Mouse (Mus musculus): Measurements from ENCODE around the gene BC005624.
"Not testable (repeated sequence)": the region's sequence is repeated elsewhere in the genome, so short reads cannot be mapped to it uniquely, and the experiment has no call there.

The BC005624 gene

DNA sequence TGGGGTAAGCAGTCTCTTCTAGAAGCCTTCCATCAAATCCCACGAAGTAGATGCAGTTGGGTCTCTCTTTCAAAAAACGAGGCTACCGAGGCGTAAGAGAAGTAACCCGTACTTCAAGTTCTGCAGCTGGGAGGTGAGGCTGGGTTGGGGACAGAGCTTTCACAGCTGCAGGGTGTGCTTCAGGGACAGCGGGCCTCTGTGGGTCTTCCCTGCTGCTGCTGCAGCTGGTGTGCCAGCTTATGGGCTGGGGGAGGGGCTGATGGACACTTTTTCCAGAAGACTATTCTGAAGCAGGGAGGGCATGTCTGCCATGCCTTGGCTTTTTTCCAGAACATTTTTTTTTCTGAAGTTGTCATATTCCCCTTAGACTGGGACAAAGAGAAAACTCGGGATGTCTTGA, 1.0 kb upstream of the BC005624 start:
- DNase-seq (ENCODE audit: low read depth, low spot score), result no peak

DNA sequence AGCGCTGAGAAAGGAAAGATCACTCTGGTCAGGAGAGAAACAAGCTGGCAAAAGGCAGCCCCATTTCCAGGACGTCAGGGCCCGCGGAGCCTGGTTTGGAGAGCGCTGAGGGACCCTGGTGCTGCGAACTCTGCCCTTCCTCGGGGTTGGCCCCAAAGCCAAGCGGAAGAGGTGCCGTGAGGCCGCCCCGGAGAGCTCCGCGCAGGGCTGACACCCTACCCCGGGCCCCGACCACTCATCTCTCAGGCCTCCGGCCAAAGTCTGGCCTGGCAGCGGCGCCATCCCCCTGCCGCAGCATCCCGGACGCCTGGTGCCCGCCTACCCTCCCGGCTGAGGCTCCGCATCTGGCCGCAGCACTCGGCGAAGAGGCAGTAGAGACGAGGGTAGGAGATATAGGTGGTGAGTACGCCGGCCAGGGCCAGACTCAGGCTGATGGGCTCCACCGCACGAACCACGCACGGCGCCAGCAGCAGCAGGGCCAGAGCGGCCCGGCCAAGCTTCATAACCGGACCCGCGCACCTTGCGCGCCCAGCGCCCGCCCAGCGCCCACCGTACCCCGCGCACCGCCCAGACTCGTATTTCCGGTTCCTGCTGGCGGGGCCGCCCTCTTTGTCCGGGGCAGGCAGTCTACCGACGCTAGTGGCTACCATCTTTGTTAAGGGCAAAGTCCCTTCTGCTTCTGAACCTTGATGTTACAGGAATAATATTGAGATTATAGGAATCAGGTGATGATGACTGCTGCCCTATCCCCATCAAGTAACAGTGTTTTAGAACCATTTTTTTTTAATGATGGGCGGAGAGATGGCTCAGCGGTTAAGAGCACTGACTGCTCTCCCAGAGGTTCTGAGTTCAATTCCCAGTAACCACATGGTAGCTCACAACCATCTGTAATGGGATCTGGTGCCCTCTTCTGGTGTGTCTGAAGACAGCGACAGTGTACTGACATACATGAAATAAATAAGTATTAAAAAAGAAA, 14.4 kb downstream of the BC005624 start, which contains the start of gene Tor1a:
Gene Tor1a (minus strand): TSS at position 582 of the 976 bp plus-strand sequence.
- DNase-seq (ENCODE audit: low read depth, low spot score), result peak; percentile 80

DNA sequence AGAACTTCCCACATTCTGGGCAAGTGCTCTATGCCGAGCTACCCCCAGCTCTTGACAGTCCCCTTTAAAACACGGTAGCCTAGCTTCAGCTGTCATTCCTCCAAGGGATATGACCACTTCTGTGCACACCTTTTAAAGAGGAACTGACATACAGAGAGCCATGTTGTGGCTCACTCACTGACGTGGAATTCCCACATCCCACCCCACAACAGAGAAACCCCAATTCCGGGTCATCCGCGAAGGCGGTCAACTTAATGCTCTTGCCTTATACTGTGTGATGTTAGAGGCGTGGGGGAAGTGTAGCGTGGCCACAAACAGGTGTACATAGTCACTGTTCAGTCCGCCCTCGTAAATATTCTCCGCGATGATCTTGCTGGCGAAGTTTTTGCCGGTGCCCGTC, 15.2 kb downstream of the BC005624 start:
- no peak for DNase-seq (ENCODE audit: low read depth, low spot score)

DNA sequence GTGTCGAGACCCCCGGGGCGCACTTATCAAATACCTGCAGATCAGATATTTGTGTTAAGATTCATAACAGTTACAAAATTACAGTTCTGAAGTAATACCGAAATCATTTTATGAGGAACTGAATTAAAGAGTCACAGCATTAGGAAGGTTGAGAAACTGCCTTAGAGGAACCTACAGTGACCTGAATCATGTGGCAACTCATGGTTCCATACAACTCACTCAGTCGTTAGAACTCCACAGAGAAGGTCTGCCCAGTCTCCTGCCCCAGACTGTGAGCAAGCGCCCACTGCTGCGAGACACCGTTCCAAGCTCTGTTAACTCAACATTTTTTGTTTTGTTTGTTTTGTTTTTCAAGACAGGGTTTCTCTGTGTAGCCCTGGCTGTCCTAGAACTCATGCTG, 16.4 kb downstream of the BC005624 start:
- no peak for DNase-seq (ENCODE audit: low read depth, low spot score)

DNA sequence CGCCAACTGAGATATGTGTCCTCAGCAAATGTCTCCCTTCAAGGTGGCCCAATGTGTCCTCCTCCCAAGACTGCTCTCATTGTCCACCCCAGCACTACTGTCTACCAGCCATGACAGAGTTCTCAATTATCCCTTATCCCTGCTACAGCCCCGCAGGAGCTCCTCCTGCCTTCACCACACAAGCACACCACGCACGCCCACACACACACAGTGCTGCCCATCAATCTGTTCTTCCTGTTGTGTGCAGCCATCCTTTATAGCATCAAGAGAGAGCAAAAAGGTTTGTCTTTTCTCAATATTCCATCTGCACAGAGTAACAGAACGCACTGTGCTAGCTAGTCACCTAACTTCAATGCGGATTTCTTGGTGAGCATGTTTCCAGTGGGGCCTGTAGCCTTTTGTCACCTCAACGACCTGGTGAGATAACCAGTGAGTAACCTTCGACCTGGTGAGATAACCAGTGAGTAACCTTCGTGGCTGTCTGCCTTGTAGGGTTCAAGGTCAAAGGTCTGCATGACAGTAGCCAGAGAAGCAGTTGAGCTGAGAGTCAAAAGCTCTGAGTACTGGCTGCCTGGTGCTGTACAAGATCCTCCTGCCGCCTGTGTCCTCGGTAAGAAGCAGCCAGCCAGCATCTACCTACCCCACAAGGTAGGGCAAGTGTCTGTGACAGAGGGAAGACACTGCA, 19.3 kb downstream of the BC005624 start:
- DNase-seq (ENCODE audit: low read depth, low spot score), result peak; percentile 48

DNA sequence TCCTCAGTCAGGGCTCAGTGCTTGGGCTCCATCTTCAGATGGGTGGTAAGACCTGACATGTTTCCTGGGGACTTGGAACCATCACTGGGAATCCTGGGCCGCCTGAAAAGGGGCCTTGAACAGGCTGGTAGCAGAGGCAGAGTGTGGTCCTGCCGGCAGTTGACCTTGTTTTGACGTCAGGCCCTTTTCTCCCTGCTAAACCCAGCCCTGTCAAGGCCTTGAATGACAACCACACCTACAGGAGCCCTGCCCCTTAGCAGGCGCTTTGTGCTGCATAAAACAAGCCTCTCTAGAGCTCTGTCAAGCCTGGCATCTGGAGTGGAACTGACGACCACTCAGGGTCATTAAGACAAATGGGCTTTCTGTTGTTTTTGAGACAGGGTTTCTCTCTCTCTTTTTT, 22.1 kb downstream of the BC005624 start:
- no peak for DNase-seq (ENCODE audit: low read depth, low spot score)

DNA sequence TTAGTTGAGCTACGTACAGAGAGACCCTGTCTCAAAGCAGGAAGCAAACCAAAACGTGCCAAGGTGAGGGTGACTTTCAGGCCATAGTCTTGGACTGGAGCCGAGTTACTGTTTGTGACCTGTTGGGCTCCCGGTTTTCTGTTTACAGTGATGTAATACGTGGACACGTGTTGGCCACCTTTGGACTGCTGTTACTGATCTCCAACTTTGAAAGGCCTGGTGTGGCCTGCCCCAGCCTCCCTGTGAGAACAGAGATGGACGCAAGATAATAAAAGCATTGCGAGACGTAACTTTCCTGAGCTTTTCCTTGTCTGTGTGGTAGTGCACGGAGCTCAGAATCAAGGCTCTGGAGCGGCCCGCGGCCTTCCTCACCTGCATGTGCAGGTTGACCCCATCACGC, 23.3 kb downstream of the BC005624 start:
- DNase-seq (ENCODE audit: low read depth, low spot score), result no peak

DNA sequence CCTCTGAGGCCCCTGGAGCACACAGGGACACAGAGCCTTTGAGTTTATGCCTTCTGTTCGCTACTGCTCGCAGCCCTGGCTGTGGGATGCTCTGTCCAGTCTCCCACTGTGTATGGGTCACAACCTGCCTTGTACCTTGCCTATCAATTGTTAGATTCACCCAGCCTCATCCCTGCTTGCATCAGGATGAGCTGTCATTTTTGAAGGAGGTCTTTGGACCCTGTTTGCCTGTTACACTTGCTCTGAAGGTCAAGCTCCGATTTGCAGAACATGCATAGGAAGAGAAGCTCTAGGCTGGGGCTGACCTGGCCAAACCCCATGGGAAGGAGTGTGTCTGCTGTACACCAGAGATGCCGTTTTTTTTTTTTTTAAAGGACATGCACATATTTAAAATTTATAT, 24.5 kb downstream of the BC005624 start:
- no peak for DNase-seq (ENCODE audit: low read depth, low spot score)

DNA sequence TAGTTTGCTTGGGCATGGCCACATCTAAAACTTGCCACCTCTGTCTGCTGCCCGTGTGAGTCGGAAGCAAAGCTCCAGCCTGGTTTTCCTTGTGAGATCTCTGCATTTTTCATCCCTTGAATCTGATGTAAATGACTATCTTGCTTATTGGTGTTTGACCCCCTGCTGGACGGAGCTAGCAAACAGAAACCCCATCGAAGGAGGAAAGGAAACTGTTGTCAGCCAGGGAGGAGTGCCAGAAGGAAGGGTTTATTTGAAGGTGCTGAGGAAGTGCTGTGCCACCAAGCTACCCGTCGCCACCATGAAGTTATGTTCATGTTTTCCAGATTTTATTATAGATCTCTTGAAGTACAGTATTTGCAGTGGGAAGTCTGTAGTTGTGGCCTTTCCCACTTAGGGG, 27.2 kb downstream of the BC005624 start:
- DNase-seq (ENCODE audit: low read depth, low spot score), result no peak

DNA sequence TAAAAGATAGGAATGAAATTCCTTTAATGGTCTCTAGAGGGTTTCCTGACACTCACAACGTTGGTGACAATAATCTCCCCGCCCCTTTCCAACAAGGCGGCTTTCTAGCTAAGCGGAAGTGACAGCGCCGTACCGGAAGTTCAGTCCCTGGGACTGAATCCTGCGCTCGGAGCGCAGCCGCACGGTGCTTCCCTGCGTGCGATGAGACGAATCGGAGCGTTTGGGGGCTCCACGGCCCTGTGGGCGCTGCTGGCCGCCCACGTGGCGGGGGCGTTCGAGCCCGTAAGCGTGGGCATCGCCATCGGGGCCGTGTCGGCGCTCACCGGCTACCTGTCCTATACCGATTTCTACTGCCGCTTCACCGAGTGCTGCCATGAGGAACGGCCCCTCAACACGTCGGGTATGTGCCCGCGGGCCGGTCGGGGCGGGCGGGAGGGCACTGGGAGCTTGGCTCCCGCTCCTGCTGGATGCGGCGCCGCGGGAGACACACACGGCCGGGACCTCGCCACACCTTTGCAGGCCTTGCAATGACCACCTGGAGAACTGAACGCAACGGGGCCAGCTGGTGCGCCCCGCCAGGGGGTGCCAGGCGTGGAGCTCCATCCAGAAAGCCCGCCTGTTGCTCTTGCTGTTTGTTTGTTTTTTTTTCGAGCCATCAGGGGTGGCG, 29.0 kb downstream of the BC005624 start, which contains the start of gene Tor1b:
Gene Tor1b (plus strand): TSS at position 136 of the 667 bp plus-strand sequence.
- peak; percentile 91 for DNase-seq (ENCODE audit: low read depth, low spot score)

DNA sequence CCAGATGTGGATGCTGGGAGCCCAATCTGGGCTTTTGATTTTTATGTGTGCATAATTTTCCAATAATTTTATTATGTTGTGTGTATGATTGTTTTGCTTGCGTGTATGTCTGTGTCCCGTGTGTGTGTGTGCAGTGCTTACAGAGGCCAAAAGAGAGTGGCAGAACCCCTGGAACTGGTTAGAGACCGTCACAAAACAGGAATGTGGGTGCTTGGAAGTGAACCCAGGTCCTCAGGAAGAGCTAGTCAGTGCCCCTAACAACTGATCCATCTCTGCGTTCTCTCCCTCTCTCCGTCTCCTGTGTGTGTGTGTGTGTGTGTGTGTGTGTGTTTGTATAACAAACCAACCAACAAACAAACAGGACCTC, 29.6 kb downstream of the BC005624 start:
- no peak for DNase-seq (ENCODE audit: low read depth, low spot score)

DNA sequence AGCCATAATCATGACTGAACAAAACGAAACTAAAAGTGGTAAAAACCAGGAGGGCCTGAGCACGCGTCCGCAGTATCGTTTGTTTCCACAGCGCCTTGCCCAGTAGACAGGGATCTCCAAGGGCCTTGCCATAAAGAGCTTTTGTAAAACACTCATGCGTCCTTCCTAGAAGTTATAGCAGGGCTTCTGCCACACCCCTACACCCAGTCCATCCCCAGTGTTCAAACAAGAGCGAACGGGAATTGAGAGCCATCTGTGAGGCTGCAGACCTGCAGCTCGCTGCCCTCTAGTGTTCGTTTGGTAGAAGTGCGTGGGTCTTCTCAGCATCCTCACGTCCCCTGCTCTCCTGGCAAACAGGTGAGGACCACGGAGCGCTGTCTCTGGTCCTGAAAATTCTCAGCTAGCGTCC, 39.4 kb downstream of the BC005624 start:
- DNase-seq (ENCODE audit: low read depth, low spot score), result no peak

DNA sequence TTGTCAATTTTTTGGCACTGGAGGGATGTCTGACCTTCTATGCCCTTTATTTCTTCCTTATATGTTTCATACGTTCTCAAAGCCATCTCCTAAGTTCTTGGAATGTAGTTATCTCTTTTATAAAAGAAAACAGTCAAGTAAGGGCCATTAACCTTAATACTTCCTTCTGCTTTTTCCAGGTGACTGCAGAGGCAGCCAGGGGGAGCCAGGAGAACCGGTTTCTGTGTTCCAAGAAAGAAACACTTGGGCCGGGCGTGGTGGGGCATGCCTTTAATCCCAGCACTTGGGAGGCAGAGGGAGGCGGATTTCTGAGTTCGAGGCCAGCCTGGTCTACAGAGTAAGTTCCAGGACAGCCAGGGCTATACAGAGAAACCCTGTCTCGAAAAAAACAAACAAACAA, 39.9 kb downstream of the BC005624 start:
- DNase-seq (ENCODE audit: low read depth, low spot score), result not testable (repeated sequence)

DNA sequence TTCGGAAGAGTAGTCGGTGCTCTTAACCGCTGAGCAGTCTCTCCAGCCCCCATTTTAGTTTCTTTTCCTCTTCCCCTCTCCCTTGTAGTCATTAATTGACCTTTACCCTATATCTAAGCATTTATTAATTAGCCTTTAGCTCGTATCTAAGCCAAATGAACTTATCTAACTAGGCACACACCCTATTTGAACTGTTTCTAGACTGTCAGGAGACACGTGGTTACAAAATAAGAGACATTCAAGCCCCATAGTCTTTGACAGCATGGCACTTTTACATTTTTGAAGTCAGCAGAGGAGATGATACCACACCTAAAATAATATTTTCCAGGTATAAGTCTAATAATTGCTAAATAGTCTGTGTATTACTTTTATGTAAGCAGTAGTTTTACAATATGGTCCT, 40.4 kb downstream of the BC005624 start:
- no peak for DNase-seq (ENCODE audit: low read depth, low spot score)

DNA sequence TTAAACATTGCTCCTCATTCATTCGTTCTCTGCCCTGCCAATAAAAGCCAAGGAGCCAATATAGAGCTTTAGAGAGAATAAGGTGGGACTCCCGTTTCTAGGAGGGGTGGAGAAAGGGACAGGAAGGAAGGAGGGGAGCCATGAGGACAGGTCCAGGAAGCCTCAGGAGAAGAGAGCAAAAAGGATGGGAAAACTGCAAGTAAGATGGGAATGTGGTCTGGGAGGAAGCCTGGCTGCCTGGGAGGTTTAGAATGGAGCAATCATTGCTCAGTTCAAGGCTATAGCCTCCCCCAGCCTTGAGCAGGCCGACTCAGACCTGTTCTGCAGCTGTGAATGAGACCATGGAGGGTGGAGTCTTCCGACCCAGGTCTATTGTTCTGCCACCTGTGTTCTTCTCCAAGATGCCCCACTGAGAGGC, 43.4 kb downstream of the BC005624 start:
- no peak for DNase-seq (ENCODE audit: low read depth, low spot score)

DNA sequence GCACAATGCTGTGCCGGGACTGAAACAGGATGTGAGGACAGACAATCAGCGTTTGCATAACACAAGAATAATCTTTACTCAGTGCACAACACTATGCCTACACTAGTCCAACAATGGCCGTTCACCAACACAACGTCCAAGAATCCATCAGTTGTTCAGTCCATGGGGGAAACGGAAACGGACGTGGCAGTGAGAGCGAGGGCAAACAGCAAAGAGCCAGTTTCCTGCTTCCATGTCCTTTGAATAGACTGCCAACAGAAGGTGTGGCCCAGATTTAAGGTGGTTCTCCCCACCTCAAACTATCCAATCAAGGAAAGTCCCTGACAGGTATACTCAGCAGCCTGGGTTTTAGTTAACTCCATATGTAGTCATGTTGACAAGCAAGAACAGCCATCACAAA, 44.3 kb downstream of the BC005624 start:
- DNase-seq (ENCODE audit: low read depth, low spot score), result no peak

DNA sequence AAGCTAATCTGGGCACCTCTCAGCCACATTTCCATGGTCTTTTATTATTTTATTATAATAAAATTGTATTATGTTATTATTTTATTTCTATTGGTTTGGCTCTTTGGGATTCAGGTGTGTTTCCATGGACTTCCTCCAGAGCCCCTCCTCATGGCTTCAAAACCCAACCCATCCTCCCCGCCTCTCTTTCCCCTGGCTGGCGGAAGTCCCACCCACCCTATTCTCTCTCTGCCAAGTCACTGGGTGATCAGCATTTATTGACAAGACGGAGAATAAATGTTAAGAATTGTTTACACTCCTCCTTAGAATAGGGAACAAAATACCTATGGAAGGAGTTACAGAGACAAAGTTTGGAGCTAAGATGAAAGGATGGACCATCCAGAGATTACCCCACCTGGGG, 45.2 kb downstream of the BC005624 start:
- no peak for DNase-seq (ENCODE audit: low read depth, low spot score)

DNA sequence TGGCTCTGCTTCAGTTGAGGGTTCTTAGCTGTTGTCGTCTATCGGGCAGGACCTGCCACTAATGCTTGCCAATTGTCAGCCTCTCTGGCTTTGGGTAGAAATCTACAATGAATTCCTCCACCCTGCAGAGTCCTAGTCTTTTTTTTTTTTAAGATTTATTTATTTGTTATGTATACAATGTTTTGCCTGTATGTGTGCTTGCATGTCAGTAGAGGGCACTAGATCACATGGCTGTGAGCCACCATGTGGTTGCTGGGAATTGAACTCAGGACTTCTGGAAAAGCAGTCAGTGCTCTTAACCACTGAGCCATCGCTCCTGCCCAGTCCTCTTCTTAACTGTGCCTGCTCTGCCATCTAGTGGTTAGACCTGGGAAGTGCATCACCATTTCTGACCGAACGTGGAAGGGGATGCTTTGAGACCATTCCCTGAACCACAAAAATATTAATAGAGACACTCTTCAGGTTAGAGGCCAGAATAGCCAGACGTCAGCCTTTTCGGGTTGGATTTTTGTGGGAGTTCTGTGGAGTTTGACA, 48.0 kb downstream of the BC005624 start:
- DNase-seq (ENCODE audit: low read depth, low spot score), result no peak

DNA sequence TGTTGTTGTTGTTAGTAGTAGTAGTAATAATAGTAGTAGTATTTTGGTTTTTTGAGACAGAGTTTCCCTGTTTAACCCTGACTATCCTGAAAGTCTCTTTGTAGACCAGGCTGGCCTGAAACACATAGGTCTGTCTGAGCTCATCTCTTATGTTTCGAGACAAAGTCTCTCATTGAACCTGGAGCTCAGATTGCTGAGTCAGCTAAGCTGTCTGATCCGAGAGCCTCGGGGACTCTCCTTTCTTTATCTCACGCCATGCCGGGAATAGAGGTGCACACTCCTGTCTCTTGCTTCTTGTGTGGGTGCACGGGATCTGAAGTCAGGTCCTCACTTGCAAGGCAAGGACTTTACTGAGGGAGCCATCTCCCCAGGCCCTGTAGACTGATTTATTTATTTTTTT, 49.0 kb downstream of the BC005624 start:
- DNase-seq (ENCODE audit: low read depth, low spot score), result no peak

DNA sequence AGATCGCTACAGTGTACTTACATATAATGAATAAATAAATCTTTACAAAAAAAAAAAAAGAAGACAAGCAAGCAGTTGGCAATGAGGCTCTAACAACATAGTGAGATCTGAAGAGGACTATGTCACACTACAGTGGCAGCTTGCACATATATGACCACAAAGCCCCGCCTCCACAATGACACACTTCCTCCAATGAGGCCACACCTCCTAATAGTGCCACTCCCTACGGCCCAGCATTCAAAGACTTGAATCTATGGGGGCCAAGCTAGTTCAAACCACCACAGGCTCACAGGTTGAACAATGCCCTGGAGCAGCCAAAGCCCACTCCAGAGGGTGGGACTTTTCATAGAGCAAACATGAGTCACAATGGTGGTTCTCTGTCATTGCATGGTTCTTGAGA, 50.1 kb downstream of the BC005624 start:
- no peak for DNase-seq (ENCODE audit: low read depth, low spot score)

DNA sequence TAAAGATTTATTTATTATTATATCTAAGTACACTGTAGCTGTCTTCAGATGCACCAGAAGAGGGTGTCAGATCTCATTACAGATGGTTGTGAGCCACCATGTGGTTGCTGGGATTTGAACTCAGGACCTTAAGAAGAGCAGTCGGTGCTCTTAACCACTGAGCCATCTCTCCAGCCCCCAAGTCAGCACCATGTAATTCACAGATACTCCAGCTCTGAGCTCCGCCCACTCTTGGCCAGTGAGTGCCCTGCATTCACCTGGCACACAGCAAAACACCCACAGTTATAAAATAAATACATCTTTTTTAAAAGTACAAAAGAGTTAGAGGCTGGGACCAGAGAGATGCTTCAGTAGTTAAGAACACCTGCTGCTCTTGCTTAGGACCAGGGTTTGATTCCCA, 51.2 kb downstream of the BC005624 start:
- DNase-seq (ENCODE audit: low read depth, low spot score), result not testable (repeated sequence)

DNA sequence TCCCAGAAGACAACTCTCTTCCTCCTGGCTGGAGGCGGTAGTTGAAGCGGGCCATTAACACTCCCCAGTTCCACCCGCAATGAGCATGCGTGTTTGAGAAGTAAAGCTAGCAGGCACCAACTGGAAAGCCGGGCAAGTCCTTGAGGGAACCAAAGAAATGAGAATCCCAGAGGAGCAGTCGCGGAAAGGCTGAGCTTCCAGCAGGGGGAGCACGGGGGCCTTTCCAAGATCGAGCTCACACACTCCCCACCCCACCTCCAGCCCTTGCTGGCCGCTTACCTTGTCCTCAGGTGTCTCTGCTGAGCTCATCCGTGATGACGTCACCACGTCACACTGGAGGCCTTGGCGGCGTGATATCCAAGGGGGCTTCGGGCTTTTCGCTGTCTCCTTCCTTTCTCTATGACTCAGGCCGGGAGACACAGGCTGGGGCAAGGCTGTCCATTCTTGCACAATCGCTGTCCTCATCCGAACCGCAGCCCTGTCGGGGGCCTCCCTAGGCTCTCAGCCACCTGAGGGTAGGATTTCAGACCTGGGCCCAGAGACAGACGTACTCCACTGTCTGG, 52.4 kb downstream of the BC005624 start, which contains the start of gene Ptges:
Gene Ptges (minus strand): TSS at position 381 of the 563 bp plus-strand sequence.
- peak; percentile 87 for DNase-seq (ENCODE audit: low read depth, low spot score)

Data from telencephalon, adult 2 months (tissue).